Mouse (Mus musculus): ENCODE results near the gene Lactb. TPM values are rescaled to one million over a fixed set of nuclear protein-coding genes. Genes with fewer than 3 reads are reported as not detected.

The Lactb gene
- polyA plus RNA-seq, 1 experiment, result 7.4 TPM

- TF ChIP-seq GATA1 (IDR thresholded peaks at IDR 0.05; ENCODE audit: low read length), result no peak
These were observed 29.3 kb downstream of the Lactb start, which contains the start of gene Rps27l for GRCm38 (mm10) chr9:66945647-66946641. Gene Rps27l, plus strand, starts transcription at chr9:66946086.

GRCm38 (mm10) chr9:66945161-66945560 is 30.1 kb downstream of the Lactb start:
- TF ChIP-seq GATA1 (IDR thresholded peaks at IDR 0.05; ENCODE audit: low read length), result no peak

GRCm38 (mm10) chr9:66938836-66939235 is 36.4 kb downstream of the Lactb start:
- TF ChIP-seq GATA1 (IDR thresholded peaks at IDR 0.05; ENCODE audit: low read length), result no peak

- no peak for TF ChIP-seq GATA1 (IDR thresholded peaks at IDR 0.05; ENCODE audit: low read length)
These were observed 37.8 kb downstream of the Lactb start for GRCm38 (mm10) chr9:66937507-66937906.

- TF ChIP-seq GATA1 (IDR thresholded peaks at IDR 0.05; ENCODE audit: low read length), result no peak
These were observed 41.1 kb downstream of the Lactb start for GRCm38 (mm10) chr9:66933869-66934808.

- no peak for TF ChIP-seq GATA1 (IDR thresholded peaks at IDR 0.05; ENCODE audit: low read length)
These were observed 44.9 kb downstream of the Lactb start for GRCm38 (mm10) chr9:66930351-66930750.

- no peak for TF ChIP-seq GATA1 (IDR thresholded peaks at IDR 0.05; ENCODE audit: low read length)
These were observed 47.4 kb downstream of the Lactb start for GRCm38 (mm10) chr9:66927696-66928402.

GRCm38 (mm10) chr9:66925853-66926252 is 49.4 kb downstream of the Lactb start:
- no peak for TF ChIP-seq GATA1 (IDR thresholded peaks at IDR 0.05; ENCODE audit: low read length)

GRCm38 (mm10) chr9:66922076-66922475 is 53.2 kb downstream of the Lactb start:
- TF ChIP-seq GATA1 (IDR thresholded peaks at IDR 0.05; ENCODE audit: low read length), result no peak

- TF ChIP-seq GATA1 (IDR thresholded peaks at IDR 0.05; ENCODE audit: low read length), result no peak
These were observed 54.6 kb downstream of the Lactb start for GRCm38 (mm10) chr9:66920488-66921279.

GRCm38 (mm10) chr9:66919981-66920380 is 55.3 kb downstream of the Lactb start:
- no peak for TF ChIP-seq GATA1 (IDR thresholded peaks at IDR 0.05; ENCODE audit: low read length)

- no peak for TF ChIP-seq GATA1 (IDR thresholded peaks at IDR 0.05; ENCODE audit: low read length)
These were observed 55.8 kb downstream of the Lactb start, which contains the start of gene Rab8b for GRCm38 (mm10) chr9:66919382-66919971. Gene Rab8b, minus strand, starts transcription at chr9:66919687.

- TF ChIP-seq GATA1 (IDR thresholded peaks at IDR 0.05; ENCODE audit: low read length), result no peak
These were observed 56.5 kb downstream of the Lactb start for GRCm38 (mm10) chr9:66918672-66919330.

Measured in G1E-ER4 (cell line).